Mouse (Mus musculus) T-helper 1 cell (primary cell): ENCODE results near the gene Fam114a2.

Experiments used
- in situ Hi-C: fragments of 300-600 bp; cut with MboI, MseI; formaldehyde crosslinking; loops from one replicate; pipeline ENCODE4 v1.15.1; 2025; ENCODE audit warnings: high pct_unique_total_duplicates

The Fam114a2 gene

GRCm38 (mm10) chr11:57445237-57445962, 73.0 kb downstream of the Fam114a2 start:
- in situ Hi-C loops, result no loop called here

DNA sequence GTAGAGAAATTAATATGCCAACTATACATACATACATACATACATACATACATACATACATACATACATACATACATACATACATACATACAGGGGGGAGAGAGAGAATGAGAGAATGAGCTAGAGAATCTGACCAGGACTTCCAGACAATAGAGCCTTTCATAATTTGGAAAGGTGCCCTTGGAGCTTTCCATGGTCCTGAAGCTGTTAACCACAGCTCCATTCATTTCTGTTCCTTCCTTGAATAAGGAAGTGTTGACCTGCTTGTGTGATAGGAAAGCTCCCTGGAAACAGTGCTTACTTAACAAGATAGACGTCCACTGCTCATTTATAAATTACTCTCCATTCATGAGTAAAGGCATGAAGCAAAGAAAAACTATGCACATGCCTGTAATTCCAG, 84.3 kb downstream of the Fam114a2 start:
- in situ Hi-C loops, result no loop called here
